Mouse (Mus musculus) intestine, embryonic 14.5 days (tissue): ENCODE data around the gene Serinc2. TPM values are rescaled to one million over a fixed set of nuclear protein-coding genes. Genes with fewer than 3 reads are reported as not detected.
A peak's percentile ranks its signal among the peaks of the same experiment; 100 is the strongest.

Experiments used
- ATAC-seq: fragments of 200-750 bp; cut with Nextera tagmentation; replicated peaks from 2 replicates; pipeline ENCODE4 v1.8.0; 2017; ENCODE audit warnings: low read depth, moderate number of reproducible peaks, moderate TSS enrichment, moderate library complexity; ENCODE audit not compliant: low FRiP score, low TSS enrichment
- DNase-seq: peaks from one replicate; pipeline ENCODE4 v3.0.0-alpha.2; 2018; ENCODE audit warnings: low spot score
- H3K27ac ChIP-seq: fragments of 300-500 bp; sonication (generic); 2 replicates; pipeline ENCODE4 v1.5.1; 2014; ENCODE audit warnings: low read depth, mild to moderate bottlenecking, control low read depth
- H3K27me3 ChIP-seq: fragments of 300-500 bp; sonication (generic); replicated peaks from 2 replicates; pipeline ENCODE4 v1.6.1; 2014; ENCODE audit warnings: low read length, control low read depth; ENCODE audit not compliant: control insufficient read depth, insufficient read depth
- H3K36me3 ChIP-seq: fragments of 300-500 bp; sonication (generic); 2 replicates; pipeline ENCODE4 v1.6.1; 2014; ENCODE audit warnings: low read length, control low read depth; ENCODE audit not compliant: control insufficient read depth, insufficient read depth
- H3K4me1 ChIP-seq: fragments of 300-500 bp; sonication (generic); replicated peaks from 2 replicates; pipeline ENCODE4 v1.6.1; 2014; ENCODE audit warnings: low read length, control low read depth, mixed read lengths; ENCODE audit not compliant: control insufficient read depth, insufficient read depth
- H3K4me2 ChIP-seq: fragments of 300-500 bp; sonication (generic); 2 replicates; pipeline ENCODE4 v1.6.1; 2014; ENCODE audit warnings: low read length
- H3K4me3 ChIP-seq: fragments of 300-500 bp; sonication (generic); 2 replicates; pipeline ENCODE4 v1.5.1; 2014; ENCODE audit warnings: low read depth, low read length, control low read depth, mixed read lengths
- H3K9ac ChIP-seq: fragments of 300-500 bp; sonication (generic); 2 replicates; pipeline ENCODE4 v1.6.1; 2014; ENCODE audit warnings: mild to moderate bottlenecking, low read length
- H3K9me3 ChIP-seq: fragments of 300-500 bp; sonication (generic); 2 replicates; pipeline ENCODE4 v1.6.1; 2016; ENCODE audit warnings: low read length, control low read depth; ENCODE audit not compliant: control insufficient read depth
- WGBS: fragments of 180-500 bp; shearing (Covaris S2); extraction: QIAGEN DNeasy Blood & Tissue Kit; methylation state at CpG from one replicate; pipeline ENCODE4 v1.1.7; 2014; 5-methylcytosine and 5-hydroxymethylcytosine counted together
- polyA plus RNA-seq: library from polyadenylated mRNA; unstranded; fragments of >200 nt; fragmentation: Nextera tagmentation; extraction: Ambion mirVana; gene quantifications from 2 replicates; pipeline ENCODE4 v1.2.1, GENCODE M21; 2014

Gene Serinc2
- polyA plus RNA-seq, 1 experiment from 2014 or later: 24.1 TPM

DNA sequence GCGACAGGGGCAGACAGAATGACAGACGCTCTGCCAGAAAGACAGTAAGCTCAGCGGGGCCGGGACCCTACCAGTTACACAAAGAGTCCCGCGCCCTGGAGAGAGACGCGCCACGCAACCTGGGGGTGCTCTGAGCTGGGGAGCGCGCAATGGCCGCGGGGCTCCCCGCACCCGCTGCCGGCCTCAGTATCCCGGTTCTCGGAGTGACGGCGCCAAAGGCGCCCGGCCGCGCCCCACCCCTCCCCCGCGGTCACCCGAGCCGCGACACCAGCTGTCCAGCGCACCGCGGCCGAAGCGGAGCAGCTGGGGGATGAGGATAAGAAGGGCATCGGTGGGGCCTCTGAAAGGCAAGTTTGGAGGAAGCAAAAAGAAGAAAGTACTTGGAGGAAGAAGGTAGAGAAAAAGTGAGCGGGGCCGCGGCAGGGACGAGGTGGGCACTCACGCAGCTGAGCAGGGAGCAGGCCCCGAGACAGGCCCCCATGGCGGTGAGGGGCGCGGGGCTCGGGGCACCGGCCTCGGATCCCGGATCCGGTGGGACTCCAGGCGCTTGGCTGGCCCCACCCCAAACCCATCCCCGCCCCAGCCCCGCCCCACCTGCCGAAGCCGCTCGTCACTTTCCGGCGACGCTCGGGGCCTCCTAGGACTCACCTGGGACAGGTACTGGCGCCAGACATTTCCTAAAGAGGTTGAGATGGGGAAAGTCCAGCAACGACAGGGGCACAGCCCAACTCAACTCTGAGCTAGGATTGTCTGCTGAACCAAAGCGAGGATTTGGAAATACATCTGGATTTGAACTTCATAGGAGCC lies 3.8 kb downstream of the Serinc2 start:
- Histone ChIP-seq H3K9me3 (no peaks in the 10 kb centered on the region), H3K27me3 (peaks cover 30% of the 10 kb centered on the region), H3K4me2 (peak overlapping the region; percentile 98), H3K36me3 (no peaks in the 10 kb centered on the region), H3K4me3 (peak overlapping the region; percentile 54), H3K4me1 (peaks cover 4% of the 10 kb centered on the region; the same call in 1 of the 2 replicates), H3K9ac (peak overlapping the region; percentile 42), H3K27ac (no peak overlapping the region)
- DNase-seq (peak; percentile 72), ATAC-seq (peak; percentile 65; the same call in 1 of the 2 replicates)
- WGBS: 1% methylated on average over 62 of the region's 62 CpGs

DNA sequence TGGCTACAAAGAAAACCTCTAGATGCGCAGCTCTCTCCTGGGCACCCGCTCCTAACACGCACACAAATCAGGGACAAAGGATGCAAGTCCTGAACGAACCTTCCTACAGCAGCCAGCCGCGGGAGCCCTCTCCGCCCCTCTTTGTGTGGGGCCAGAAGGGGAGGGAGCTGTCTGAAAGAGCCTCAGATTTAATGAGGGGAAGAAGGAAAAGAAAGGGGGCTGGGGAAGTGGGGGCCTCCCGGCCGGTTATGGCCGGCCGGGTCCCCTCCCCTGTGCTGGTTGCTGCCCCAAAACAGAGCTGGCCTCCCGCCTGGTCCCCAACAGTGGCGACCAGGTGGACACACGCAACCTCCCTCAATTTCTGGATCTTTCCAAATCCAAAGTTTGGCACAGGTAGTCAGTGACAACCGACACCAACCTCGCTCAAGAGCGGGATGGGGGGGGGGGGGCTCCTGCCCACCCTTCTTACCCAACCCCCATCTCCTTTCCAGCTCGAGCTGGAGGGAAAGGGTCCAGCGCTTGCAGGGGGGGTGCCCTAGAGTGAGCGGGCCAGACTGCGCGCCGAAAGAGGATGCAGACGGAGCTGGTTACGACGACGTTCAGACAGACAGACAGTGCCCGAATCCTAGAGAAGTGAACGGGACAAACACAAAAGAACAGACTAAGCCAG lies 4.5 kb downstream of the Serinc2 start:
- 1% methylated on average over 29 of the region's 29 CpGs for WGBS
- Histone ChIP-seq H3K9ac (peak overlapping the region; percentile 42), H3K27ac (no peak overlapping the region; the same call in 1 of the 2 replicates), H3K9me3 (no peaks in the 10 kb centered on the region), H3K4me3 (peak overlapping the region; percentile 54), H3K27me3 (peaks cover 30% of the 10 kb centered on the region), H3K36me3 (no peaks in the 10 kb centered on the region), H3K4me2 (peak overlapping the region; percentile 98), H3K4me1 (peaks cover 4% of the 10 kb centered on the region; the same call in 1 of the 2 replicates)
- ATAC-seq: peak; percentile 36
- peak; percentile 69 for DNase-seq

DNA sequence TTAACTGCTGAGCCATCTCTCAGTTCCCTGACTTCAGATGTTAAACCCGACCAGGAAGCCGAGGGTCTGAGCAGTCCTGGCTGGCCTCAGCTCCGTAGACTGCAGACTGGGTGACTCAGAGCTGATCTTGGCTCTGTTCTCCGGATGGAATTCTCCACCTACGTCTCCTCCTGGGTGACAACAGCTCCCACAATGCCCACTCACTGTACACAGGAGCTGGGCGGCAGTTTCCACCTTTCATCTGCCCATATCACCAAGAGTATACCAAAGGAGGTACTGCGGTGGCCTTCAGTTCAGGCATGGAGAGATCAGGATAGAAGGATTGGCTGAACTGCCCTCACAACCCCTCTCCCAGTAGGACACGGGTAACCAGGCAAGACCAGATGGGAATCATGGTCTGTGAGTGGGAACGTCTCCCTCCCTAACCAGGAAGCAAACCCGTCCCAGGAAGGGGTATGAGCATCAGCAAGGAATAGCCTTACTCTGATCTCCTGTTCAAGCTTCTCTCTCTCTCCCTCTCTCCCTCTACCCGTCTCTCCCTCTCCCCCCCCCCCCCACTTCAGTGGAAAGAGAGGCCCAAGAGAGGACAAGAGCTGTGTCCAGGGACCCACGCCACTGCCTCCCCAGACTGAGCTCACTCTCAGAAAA lies 5.2 kb downstream of the Serinc2 start:
- peaks cover 25% of the 10 kb centered on the region for H3K27me3 ChIP-seq
- peak overlapping the region; percentile 98 for H3K4me2 ChIP-seq
- DNase-seq (no peak), ATAC-seq (peak; percentile 21; the same call in 1 of the 2 replicates)
- no peaks in the 10 kb centered on the region for H3K9me3 ChIP-seq
- peaks cover 4% of the 10 kb centered on the region; the same call in 1 of the 2 replicates for H3K4me1 ChIP-seq
- H3K9ac ChIP-seq: peak overlapping the region; percentile 42
- no peaks in the 10 kb centered on the region for H3K36me3 ChIP-seq
- peak overlapping the region; percentile 54 for H3K4me3 ChIP-seq
- H3K27ac ChIP-seq: no peak overlapping the region; the same call in 1 of the 2 replicates
- 19% methylated on average over 12 of the region's 12 CpGs for WGBS

DNA sequence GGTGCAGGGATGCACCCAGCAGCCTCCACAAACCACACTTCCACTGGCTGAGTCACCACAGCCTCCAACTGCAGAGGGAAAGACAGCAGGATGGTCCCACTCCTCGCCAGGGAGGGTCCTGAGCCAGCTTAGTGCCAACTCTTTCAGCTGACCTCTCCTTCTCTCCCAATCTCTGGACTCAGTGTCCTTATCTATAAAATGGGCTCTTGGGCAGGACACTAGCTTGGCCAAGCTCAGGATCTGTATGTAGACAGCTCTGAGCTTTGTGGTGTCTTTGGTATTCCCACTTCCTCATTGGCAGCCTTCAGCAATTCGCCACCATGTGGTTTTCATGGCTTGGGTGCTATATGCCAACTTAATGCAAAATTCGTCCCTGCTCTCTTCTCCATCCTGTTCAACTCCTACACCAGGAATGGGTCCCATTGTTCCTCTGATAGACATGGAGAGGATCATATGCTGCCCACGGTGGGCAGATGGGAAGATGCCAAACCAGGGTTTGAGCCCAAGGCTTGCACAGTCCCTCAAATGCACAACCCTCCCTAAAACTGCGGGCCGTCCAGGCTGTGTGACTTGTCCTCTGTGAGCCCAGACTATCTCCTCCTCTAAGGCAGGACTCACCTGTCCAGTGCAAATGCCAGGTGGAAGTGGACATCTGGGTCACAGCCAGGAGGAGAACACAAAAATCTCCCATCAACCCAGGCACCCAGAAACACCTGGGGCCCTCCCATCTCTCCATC lies 8.2 kb downstream of the Serinc2 start:
- Histone ChIP-seq H3K4me2 (no peak overlapping the region), H3K27me3 (peaks cover 19% of the 10 kb centered on the region), H3K36me3 (no peaks in the 10 kb centered on the region), H3K9ac (no peak overlapping the region), H3K9me3 (no peaks in the 10 kb centered on the region), H3K4me3 (no peak overlapping the region), H3K4me1 (peaks cover 8% of the 10 kb centered on the region; the same call in 1 of the 2 replicates), H3K27ac (no peak overlapping the region)
- no peak for DNase-seq
- ATAC-seq: no peak
- WGBS: 81% methylated on average over 6 of the region's 6 CpGs

DNA sequence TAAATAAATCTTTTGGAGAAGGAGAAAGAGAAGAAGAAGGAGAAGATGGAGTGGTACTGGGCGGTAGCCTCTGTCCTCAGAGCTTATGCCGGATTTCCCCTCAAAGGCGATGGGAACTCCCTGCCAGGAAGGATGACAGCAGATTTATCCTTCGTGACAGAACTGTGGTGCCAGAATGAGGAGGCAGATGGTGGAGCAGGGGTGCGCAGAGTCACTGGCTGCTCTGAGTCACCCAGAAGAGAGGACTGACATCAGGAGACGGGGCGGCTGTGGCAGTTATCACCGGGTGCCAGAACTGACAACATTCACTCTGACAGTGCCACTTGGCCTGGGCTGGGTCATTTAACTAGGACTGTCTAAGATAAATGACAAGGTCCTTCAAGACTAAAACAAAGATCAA lies 8.9 kb downstream of the Serinc2 start:
- 82% methylated on average over 8 of the region's 8 CpGs for WGBS
- Histone ChIP-seq H3K9me3 (no peaks in the 10 kb centered on the region), H3K4me3 (no peak overlapping the region), H3K9ac (no peak overlapping the region), H3K4me2 (no peak overlapping the region), H3K27ac (no peak overlapping the region), H3K27me3 (peaks cover 16% of the 10 kb centered on the region; the same call in 1 of the 2 replicates), H3K4me1 (peaks cover 8% of the 10 kb centered on the region; the same call in 1 of the 2 replicates), H3K36me3 (no peaks in the 10 kb centered on the region)
- DNase-seq (no peak), ATAC-seq (no peak)

DNA sequence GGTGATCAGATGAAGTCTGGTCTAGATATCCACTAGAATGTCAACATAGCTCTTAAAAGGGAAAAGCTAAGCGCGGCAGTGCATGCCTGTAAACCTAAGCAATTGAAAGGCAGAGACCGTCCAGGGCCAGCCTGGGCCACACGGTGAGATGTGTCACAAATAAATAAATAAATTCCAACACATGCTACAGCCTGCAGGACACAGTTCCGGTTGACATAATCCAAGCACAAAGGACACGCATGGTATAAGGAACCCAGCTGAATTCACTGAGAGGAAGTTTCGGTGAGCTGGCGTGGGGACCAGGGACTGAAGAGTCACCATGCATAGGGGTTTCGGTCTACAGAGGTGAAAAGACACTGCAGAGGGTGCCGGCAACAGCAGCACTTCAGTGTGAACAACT lies 10.3 kb downstream of the Serinc2 start:
- DNase-seq: no peak
- 0 out of 2 replicates have a peak, but pooled peaks cover 6% of the 10 kb centered on the region for H3K27me3 ChIP-seq
- ATAC-seq: no peak
- H3K9me3 ChIP-seq: no peaks in the 10 kb centered on the region
- H3K4me2 ChIP-seq: no peak overlapping the region
- H3K4me3 ChIP-seq: no peak overlapping the region
- no peak overlapping the region for H3K27ac ChIP-seq
- WGBS: 84% methylated on average over 10 of the region's 10 CpGs
- no peak overlapping the region for H3K9ac ChIP-seq
- no peaks in the 10 kb centered on the region for H3K36me3 ChIP-seq
- peaks cover 7% of the 10 kb centered on the region; the same call in 1 of the 2 replicates for H3K4me1 ChIP-seq

DNA sequence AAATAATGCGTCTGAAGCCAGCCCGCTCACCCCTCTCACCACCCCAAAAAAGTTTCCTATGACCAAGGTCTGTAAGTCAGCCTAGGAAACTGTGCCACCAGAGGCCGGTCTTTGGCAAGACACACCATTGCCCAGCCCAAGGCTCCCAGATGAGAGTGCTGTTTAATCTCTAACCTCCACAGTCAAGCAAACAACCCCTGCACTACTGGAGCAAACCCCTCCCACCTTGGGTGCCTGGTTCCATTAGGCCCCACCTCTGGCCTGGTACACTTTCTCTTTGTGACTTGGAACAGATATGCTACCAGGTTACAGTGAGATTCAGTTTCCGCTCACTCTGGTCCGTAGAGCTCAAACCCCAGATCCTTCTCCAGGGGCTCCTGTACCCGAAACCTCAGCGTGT lies 11.9 kb downstream of the Serinc2 start:
- H3K4me1 ChIP-seq: 0 out of 2 replicates have a peak, but pooled peaks cover 5% of the 10 kb centered on the region
- no peaks in the 10 kb centered on the region for H3K36me3 ChIP-seq
- DNase-seq (no peak), ATAC-seq (0 out of 2 replicates have a peak, but pooled peaks have one; percentile 7)
- H3K9ac ChIP-seq: no peak overlapping the region
- WGBS: 69% methylated on average over 7 of the region's 7 CpGs
- H3K4me3 ChIP-seq: no peak overlapping the region
- H3K4me2 ChIP-seq: 0 out of 2 replicates have a peak overlapping the region, but pooled peaks have one; percentile 25
- H3K27me3 ChIP-seq: no peaks in the 10 kb centered on the region
- H3K9me3 ChIP-seq: no peaks in the 10 kb centered on the region
- no peak overlapping the region for H3K27ac ChIP-seq

DNA sequence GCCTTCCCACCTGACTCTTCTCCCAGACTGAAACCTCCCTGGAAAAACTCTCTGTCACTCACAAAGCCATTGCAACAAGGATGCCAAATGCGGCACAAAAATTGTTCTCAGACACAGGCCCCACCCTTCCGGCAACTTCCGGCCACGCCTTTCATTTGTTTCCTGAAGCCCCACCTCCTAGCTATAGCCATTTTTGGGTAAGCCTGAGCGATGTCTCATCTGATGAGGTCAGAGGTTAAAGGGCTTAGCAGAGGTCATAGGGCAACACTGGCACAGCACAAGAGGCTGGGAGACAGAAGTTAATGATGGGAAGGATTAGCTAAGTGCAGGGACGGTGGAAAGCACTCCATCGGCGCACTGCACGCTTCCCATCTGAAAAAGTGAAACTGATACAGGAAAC lies 12.4 kb downstream of the Serinc2 start:
- peak overlapping the region; percentile 25 for H3K4me2 ChIP-seq
- no peak overlapping the region for H3K9ac ChIP-seq
- no peak for DNase-seq
- no peaks in the 10 kb centered on the region for H3K9me3 ChIP-seq
- H3K36me3 ChIP-seq: no peaks in the 10 kb centered on the region
- H3K27me3 ChIP-seq: no peaks in the 10 kb centered on the region
- no peak overlapping the region for H3K27ac ChIP-seq
- 52% methylated on average over 9 of the region's 9 CpGs for WGBS
- no peak for ATAC-seq
- H3K4me1 ChIP-seq: 0 out of 2 replicates have a peak, but pooled peaks cover 5% of the 10 kb centered on the region
- no peak overlapping the region for H3K4me3 ChIP-seq
